Mouse (Mus musculus) myocyte (in vitro differentiated cells): ENCODE results near the gene Btk.

Experiments
- E2F4 ChIP-seq: IDR thresholded peaks from one replicate; pipeline ENCODE4 v1.6.1; 2011; ENCODE audit warnings: mild to moderate bottlenecking, control low read depth, moderate library complexity; ENCODE audit not compliant: insufficient read depth
- MAX ChIP-seq: IDR thresholded peaks from one replicate; pipeline ENCODE4 v1.6.1; 2011; ENCODE audit warnings: low read depth, mild to moderate bottlenecking, control low read depth
- POLR2A ChIP-seq: IDR thresholded peaks from one replicate; pipeline ENCODE4 v1.6.1; 2011; ENCODE audit warnings: low read depth, mild to moderate bottlenecking, control low read depth, moderate library complexity; ENCODE audit not compliant: insufficient read length
- SRF ChIP-seq: IDR thresholded peaks from one replicate; pipeline ENCODE4 v1.6.1; 2011; ENCODE audit warnings: low read depth; ENCODE audit not compliant: control insufficient read depth, insufficient read length
- TCF12 ChIP-seq: IDR thresholded peaks from one replicate; pipeline ENCODE4 v1.6.1; 2011; ENCODE audit warnings: mild to moderate bottlenecking, control low read depth; ENCODE audit not compliant: poor library complexity, insufficient read depth, severe bottlenecking

DNA sequence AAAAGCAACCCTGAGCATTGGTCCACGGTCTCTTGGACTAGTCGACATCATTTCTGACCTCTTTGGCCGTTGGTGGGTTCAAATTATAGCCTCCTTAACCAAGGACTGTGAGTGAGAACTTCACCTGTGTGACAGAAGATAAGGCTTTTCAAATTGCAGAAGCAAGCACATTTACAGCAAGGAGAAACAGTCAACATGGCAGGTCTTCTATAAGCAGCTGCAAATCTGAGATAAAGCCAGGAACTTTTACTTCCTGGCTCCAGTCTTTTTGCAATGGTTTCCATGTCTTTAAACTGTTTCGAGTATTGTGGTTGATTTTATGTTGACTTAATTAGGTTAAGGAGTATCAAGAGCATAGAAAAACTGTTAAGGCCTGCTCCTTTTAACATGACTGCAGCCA, 59.6 kb downstream of the Btk start:
- no peak for TF ChIP-seq POLR2A
- TF ChIP-seq TCF12: no peak
- no peak for TF ChIP-seq SRF
- TF ChIP-seq E2F4: no peak
- no peak for TF ChIP-seq MAX
